Mouse (Mus musculus): Measurements from ENCODE around the gene Brinp1. TPM values are rescaled to one million over a fixed set of nuclear protein-coding genes. Genes with fewer than 3 reads are reported as not detected.

The Brinp1 gene
- polyA plus RNA-seq, 1 experiment, result not detected

GRCm38 (mm10) chr4:68865135-68865767, 88.9 kb downstream of the Brinp1 start:
- TF ChIP-seq GATA1 (IDR thresholded peaks at IDR 0.05; ENCODE audit: low read length), result no peak

- no peak for TF ChIP-seq GATA1 (IDR thresholded peaks at IDR 0.05; ENCODE audit: low read length)
Measured at GRCm38 (mm10) chr4:68864668-68865067, 89.5 kb downstream of the Brinp1 start.

GRCm38 (mm10) chr4:68856868-68857267, 97.3 kb downstream of the Brinp1 start:
- TF ChIP-seq GATA1 (IDR thresholded peaks at IDR 0.05; ENCODE audit: low read length), result no peak

GRCm38 (mm10) chr4:68849671-68850070, 104.5 kb downstream of the Brinp1 start:
- TF ChIP-seq GATA1 (IDR thresholded peaks at IDR 0.05; ENCODE audit: low read length), result no peak

- TF ChIP-seq GATA1 (IDR thresholded peaks at IDR 0.05; ENCODE audit: low read length), result no peak
Measured at GRCm38 (mm10) chr4:68846976-68847375, 107.2 kb downstream of the Brinp1 start.

GRCm38 (mm10) chr4:68845964-68846363, 108.2 kb downstream of the Brinp1 start:
- no peak for TF ChIP-seq GATA1 (IDR thresholded peaks at IDR 0.05; ENCODE audit: low read length)

GRCm38 (mm10) chr4:68806502-68806901, 147.7 kb downstream of the Brinp1 start:
- no peak for TF ChIP-seq GATA1 (IDR thresholded peaks at IDR 0.05; ENCODE audit: low read length)

- no peak for TF ChIP-seq GATA1 (IDR thresholded peaks at IDR 0.05; ENCODE audit: low read length)
Measured at GRCm38 (mm10) chr4:68801923-68802855, 152.0 kb downstream of the Brinp1 start.

GRCm38 (mm10) chr4:68790003-68790402, 164.2 kb downstream of the Brinp1 start:
- TF ChIP-seq GATA1 (IDR thresholded peaks at IDR 0.05; ENCODE audit: low read length), result no peak

GRCm38 (mm10) chr4:68788477-68788999, 165.7 kb downstream of the Brinp1 start:
- TF ChIP-seq GATA1 (IDR thresholded peaks at IDR 0.05; ENCODE audit: low read length), result no peak

- no peak for TF ChIP-seq GATA1 (IDR thresholded peaks at IDR 0.05; ENCODE audit: low read length)
Measured at GRCm38 (mm10) chr4:68787642-68788041, 166.6 kb downstream of the Brinp1 start.

- no peak for TF ChIP-seq GATA1 (IDR thresholded peaks at IDR 0.05; ENCODE audit: low read length)
Measured at GRCm38 (mm10) chr4:68768256-68768655, 185.9 kb downstream of the Brinp1 start.

GRCm38 (mm10) chr4:68767393-68767792, 186.8 kb downstream of the Brinp1 start:
- TF ChIP-seq GATA1 (IDR thresholded peaks at IDR 0.05; ENCODE audit: low read length), result no peak

GRCm38 (mm10) chr4:68765772-68766573, 188.2 kb downstream of the Brinp1 start:
- TF ChIP-seq GATA1 (IDR thresholded peaks at IDR 0.05; ENCODE audit: low read length), result no peak

GRCm38 (mm10) chr4:68764937-68765336, 189.3 kb downstream of the Brinp1 start:
- no peak for TF ChIP-seq GATA1 (IDR thresholded peaks at IDR 0.05; ENCODE audit: low read length)

- TF ChIP-seq GATA1 (IDR thresholded peaks at IDR 0.05; ENCODE audit: low read length), result no peak
Measured at GRCm38 (mm10) chr4:68720983-68721382, 233.2 kb downstream of the Brinp1 start.

Measured in G1E-ER4 (cell line).